Mouse (Mus musculus): ENCODE measurements at regions not wholly inside any gene's neighbourhood (a gene's known extent, or its start where the extent isn't known, plus 50 kb on each side); places are given as distances from the start of the nearest gene placed in this dataset.

DNA sequence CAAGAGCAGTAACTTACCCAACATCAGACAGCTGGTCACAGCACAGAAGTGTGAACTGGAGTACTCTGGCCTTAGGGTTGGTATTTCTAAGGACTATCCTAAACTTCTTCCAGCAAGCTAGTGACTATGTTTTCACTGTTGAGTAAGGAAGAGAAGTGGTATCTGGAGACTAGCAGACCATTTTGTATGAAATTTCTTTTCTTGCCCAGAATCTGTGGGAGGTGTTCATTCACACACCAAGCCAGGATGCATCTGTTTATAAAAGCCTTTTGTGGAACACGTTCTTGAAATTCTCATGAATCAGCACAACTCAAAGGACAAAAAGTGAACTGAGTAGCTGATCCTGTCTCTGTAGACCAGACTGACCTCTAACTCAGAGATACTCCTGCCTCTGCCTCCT is 403.3 kb upstream of the Nr5a2 start:
- in situ Hi-C loops (cut with MboI; ENCODE audit: low pct_ligation_motif_present, low pct_unique_long_range_greater_than_20kb, low sequenced_read_pairs) = no loop called here
- dilution Hi-C loops (cut with MboI; ENCODE audit: extremely low pct_ligation_motif_present, extremely low pct_unique_long_range_greater_than_20kb, low sequenced_read_pairs) = no loop called here
- no peak overlapping the region for H3K9ac ChIP-seq (ENCODE audit: insufficient read depth, low read depth)
- TF ChIP-seq HCFC1 (IDR thresholded peaks at IDR 0.05; ENCODE audit: low read depth, low read length) (no peak), ETS1 (conservative IDR thresholded peaks at IDR 0.05; ENCODE audit: low read depth, low read length) (no peak)
- H3K36me3 ChIP-seq (replicated peaks in 1 of 2; ENCODE audit: control insufficient read depth in 1 of 2, insufficient read depth in 1 of 2, low read length in 1 of 2) = no peaks in the 10 kb centered on the region
- H3K79me2 ChIP-seq (replicated peaks; ENCODE audit: control insufficient read depth, extremely low read depth, insufficient read depth, poor library complexity, severe bottlenecking) = no peaks in the 10 kb centered on the region
- no peaks in the 10 kb centered on the region for H3K4me1 ChIP-seq (ENCODE audit: control insufficient read depth in 1 of 2, insufficient read depth in 2 of 2)
- no peak overlapping the region for H3K4me3 ChIP-seq (replicated peaks in 1 of 3; ENCODE audit: low read depth in 2 of 3, low read length in 2 of 3, poor library complexity in 1 of 3)
- no peak overlapping the region for H3K4me2 ChIP-seq (ENCODE audit: insufficient read depth, low read depth, poor library complexity, severe bottlenecking)
- no peak for DNase-seq (ENCODE audit: extremely low read depth)
- H3K9me3 ChIP-seq (replicated peaks; ENCODE audit: low read length) = no peaks in the 10 kb centered on the region
- no peak overlapping the region for H3K27ac ChIP-seq (ENCODE audit: insufficient read depth, low read depth)
- H3K27me3 ChIP-seq (replicated peaks) = no peaks in the 10 kb centered on the region

DNA sequence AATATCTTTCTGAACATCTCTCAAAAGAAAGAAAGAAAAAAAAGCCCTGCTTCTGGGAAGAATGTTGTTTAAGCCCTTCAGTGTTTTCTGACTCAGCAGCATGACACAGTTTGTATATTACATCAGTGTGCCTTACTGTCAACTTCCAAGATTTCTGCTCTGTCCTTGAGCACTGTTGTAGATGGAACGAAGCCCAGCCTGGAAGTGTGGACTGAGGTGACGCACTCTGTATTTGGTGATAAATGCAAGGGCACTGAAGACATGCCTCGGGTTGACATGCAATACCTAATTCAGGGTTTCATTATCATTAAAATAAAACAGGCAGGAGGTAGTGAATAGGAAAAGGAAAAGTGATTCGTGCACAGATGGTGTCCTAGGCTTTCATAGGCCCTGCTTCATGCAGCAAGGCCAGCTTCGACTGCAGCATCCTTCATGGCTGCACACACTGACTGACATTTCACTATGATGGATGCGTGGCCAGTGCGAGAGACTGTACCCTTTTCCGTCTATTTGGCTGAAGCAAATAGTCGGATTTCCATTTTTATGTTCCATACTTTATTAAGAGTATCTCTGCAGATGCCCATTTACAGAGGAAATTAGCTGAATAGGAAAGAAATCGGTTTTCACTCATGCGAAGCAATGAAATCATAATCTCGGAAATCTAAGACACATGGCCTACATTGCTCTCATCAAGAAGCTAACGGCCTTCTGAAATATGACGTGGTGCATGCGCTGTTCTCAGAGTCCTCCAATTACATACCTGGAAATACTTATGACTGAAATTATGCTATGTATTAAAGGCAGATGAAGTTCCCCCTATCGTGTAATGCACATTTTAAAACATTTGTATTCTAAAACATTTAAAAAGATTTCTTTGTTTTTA is 400.7 kb upstream of the Nr5a2 start:
- no peaks in the 10 kb centered on the region for H3K27me3 ChIP-seq (replicated peaks)
- no peaks in the 10 kb centered on the region for H3K4me1 ChIP-seq (ENCODE audit: control insufficient read depth in 1 of 2, insufficient read depth in 2 of 2)
- DNase-seq (ENCODE audit: extremely low read depth) = no peak
- H3K4me2 ChIP-seq (ENCODE audit: insufficient read depth, low read depth, poor library complexity, severe bottlenecking) = no peak overlapping the region
- no peak overlapping the region for H3K27ac ChIP-seq (ENCODE audit: insufficient read depth, low read depth)
- no peak overlapping the region for H3K9ac ChIP-seq (ENCODE audit: insufficient read depth, low read depth)
- H3K9me3 ChIP-seq (replicated peaks; ENCODE audit: low read length) = no peaks in the 10 kb centered on the region
- no peak overlapping the region for H3K4me3 ChIP-seq (replicated peaks in 1 of 3; ENCODE audit: low read depth in 2 of 3, low read length in 2 of 3, poor library complexity in 1 of 3)
- no peaks in the 10 kb centered on the region for H3K79me2 ChIP-seq (replicated peaks; ENCODE audit: control insufficient read depth, extremely low read depth, insufficient read depth, poor library complexity, severe bottlenecking)
- in situ Hi-C loops (cut with MboI; ENCODE audit: low pct_ligation_motif_present, low pct_unique_long_range_greater_than_20kb, low sequenced_read_pairs) (no loop called here), dilution Hi-C loops (cut with MboI; ENCODE audit: extremely low pct_ligation_motif_present, extremely low pct_unique_long_range_greater_than_20kb, low sequenced_read_pairs) (no loop called here)
- H3K36me3 ChIP-seq (replicated peaks in 1 of 2; ENCODE audit: control insufficient read depth in 1 of 2, insufficient read depth in 1 of 2, low read length in 1 of 2) = no peaks in the 10 kb centered on the region
- TF ChIP-seq ETS1 (conservative IDR thresholded peaks at IDR 0.05; ENCODE audit: low read depth, low read length) (no peak), JUN (IDR thresholded peaks at IDR 0.05; ENCODE audit: insufficient read depth, low read depth, low read length) (no peak), CHD1 (IDR thresholded peaks at IDR 0.05; ENCODE audit: low read depth, low read length) (no peak), EP300 (IDR thresholded peaks at IDR 0.05; ENCODE audit: low read length) (no peak), ELF1 (IDR thresholded peaks at IDR 0.05; ENCODE audit: low read depth, low read length) (no peak), MXI1 (IDR thresholded peaks at IDR 0.05; ENCODE audit: low read depth, low read length) (no peak), KAT2A (IDR thresholded peaks at IDR 0.05; ENCODE audit: insufficient replicate concordance, low read length) (no peak), MYC (IDR thresholded peaks at IDR 0.05; ENCODE audit: low read depth, low read length) (no peak), GABPA (IDR thresholded peaks at IDR 0.05; ENCODE audit: insufficient replicate concordance, low read depth, low read length) (no peak), CTCF (conservative IDR thresholded peaks at IDR 0.05 in 1 of 2, IDR thresholded peaks at IDR 0.05 in 1 of 2; ENCODE audit: low read depth in 2 of 2, low read length in 2 of 2) (no peak), UBTF (IDR thresholded peaks at IDR 0.05; ENCODE audit: low read depth, low read length) (no peak), POLR2AphosphoS2 (IDR thresholded peaks at IDR 0.05; ENCODE audit: low read depth, low read length) (no peak), ZMIZ1 (IDR thresholded peaks at IDR 0.05; ENCODE audit: low read depth, low read length) (no peak), JUND (conservative IDR thresholded peaks at IDR 0.05; ENCODE audit: low read depth, low read length) (no peak), ZKSCAN1 (IDR thresholded peaks at IDR 0.05; ENCODE audit: borderline replicate concordance, low read depth, low read length) (no peak), PAX5 (IDR thresholded peaks at IDR 0.05; ENCODE audit: low read length) (no peak), MAZ (IDR thresholded peaks at IDR 0.05; ENCODE audit: low read depth, low read length) (no peak), ZNF384 (IDR thresholded peaks at IDR 0.05; ENCODE audit: low read depth, low read length) (no peak), E2F4 (IDR thresholded peaks at IDR 0.05; ENCODE audit: insufficient replicate concordance, low read depth, low read length) (no peak)
